Comparison of ENCODE assay signal across 8 mouse cellular contexts in genomic region chr2:165215103-165215951, GRCm38 (mm10). TPM values are rescaled to one million over a fixed set of nuclear protein-coding genes. Genes with fewer than 3 reads are reported as not detected.
DNase-seq lines count a peak whose midpoint lies in the region; ATAC-seq and TF ChIP-seq lines count a peak whose summit lies in the region.

No protein-coding gene starts in this region.

- no peak overlapping the region for H3K9ac ChIP-seq in liver, postnatal 0 days (replicated peaks)
- H3K9ac ChIP-seq in heart, embryonic 14.5 days (ENCODE audit: low read length): no peak overlapping the region

- no peak for ATAC-seq in liver, postnatal 0 days
- no peak for ATAC-seq in heart, embryonic 14.5 days (ENCODE audit: insufficient number of reproducible peaks, insufficient read depth, low FRiP score, low read depth)

- no peak overlapping the region for H3K4me3 ChIP-seq in liver, postnatal 0 days (ENCODE audit: low read depth, low read length)
- H3K4me3 ChIP-seq in heart, embryonic 14.5 days (ENCODE audit: control insufficient read depth in 1 of 2, insufficient read depth in 1 of 2, low read depth in 1 of 2, low read length in 2 of 2): peak overlapping the region; percentile 10; a peak in 3 of 4 replicates

- H3K27ac ChIP-seq in liver, postnatal 0 days (ENCODE audit: low read depth): no peak overlapping the region
- H3K27ac ChIP-seq in heart, embryonic 14.5 days (replicated peaks in 1 of 2; ENCODE audit: control insufficient read depth in 1 of 2, insufficient read depth in 1 of 2, low read depth in 2 of 2, low read length in 2 of 2): no peak overlapping the region

- no peaks in the 10 kb centered on the region for H3K4me1 ChIP-seq in liver, postnatal 0 days (ENCODE audit: insufficient read depth)
- H3K4me1 ChIP-seq in heart, embryonic 14.5 days (ENCODE audit: control insufficient read depth in 2 of 2, insufficient read depth in 2 of 2, low read length in 2 of 2): peaks cover 7 to 11% of the 10 kb centered on the region in 2 experiments; a peak in 3 of 4 replicates

- H3K4me2 ChIP-seq in liver, postnatal 0 days (ENCODE audit: low read depth, low read length): no peak overlapping the region
- peak overlapping the region; percentile 58 for H3K4me2 ChIP-seq in heart, embryonic 14.5 days (ENCODE audit: low read length)

- TF ChIP-seq CTCF in liver, postnatal 0 days (IDR thresholded peaks at IDR 0.05; ENCODE audit: low read depth): no peak

- peak; percentile 7 for DNase-seq in liver
- DNase-seq in liver, postnatal 0 days: no peak
- DNase-seq in cerebellum, adult 9-10 months: peak; percentile 77
- peak; percentile 57 for DNase-seq in lung, postnatal 10 days
- DNase-seq in layer of hippocampus, postnatal 36 days: no peak
- DNase-seq in spleen, postnatal 36 days (ENCODE audit: low spot score in 2 of 2): no peak
- DNase-seq in urinary bladder, postnatal 10 days (ENCODE audit: low spot score): no peak

- TF ChIP-seq EP300 in liver, postnatal 0 days (IDR thresholded peaks at IDR 0.05; ENCODE audit: low read depth): no peak

- peaks cover 58% of the 10 kb centered on the region for H3K27me3 ChIP-seq in liver, postnatal 0 days (ENCODE audit: insufficient read depth, low read length)
- H3K27me3 ChIP-seq in heart, embryonic 14.5 days (ENCODE audit: control insufficient read depth, insufficient read depth, low read length): peaks cover 86% of the 10 kb centered on the region

- H3K9me3 ChIP-seq in liver, postnatal 0 days (ENCODE audit: low read length): no peaks in the 10 kb centered on the region
- H3K9me3 ChIP-seq in heart, embryonic 14.5 days (ENCODE audit: control insufficient read depth, low read length): no peaks in the 10 kb centered on the region

- 6% methylated on average over 39 of the region's 39 CpGs for WGBS in liver, postnatal 0 days (ENCODE audit: insufficient replicate concordance)
- 3% methylated on average over 39 of the region's 39 CpGs for WGBS in heart, embryonic 14.5 days

- no peaks in the 10 kb centered on the region for H3K36me3 ChIP-seq in liver, postnatal 0 days (replicated peaks; ENCODE audit: insufficient read depth, low read length)
- H3K36me3 ChIP-seq in heart, embryonic 14.5 days (ENCODE audit: control insufficient read depth, insufficient read depth, low read length): no peaks in the 10 kb centered on the region

RNA-seq across cellular contexts. Expression of gene Cdh22, which starts 19.3 kb away (rescaled TPM):
- not detected in 2 replicates for polyA plus RNA-seq in liver, postnatal 0 days (2015; fragmentation: Nextera tagmentation; extraction: Ambion mirVana)
- 0.11 TPM in 1 of 2 replicates, not detected in the other for polyA plus RNA-seq in heart, embryonic 14.5 days (2014; fragmentation: Nextera tagmentation; extraction: Ambion mirVana)
- total RNA-seq in layer of hippocampus, postnatal 36 days (2021): 10 to 100 TPM; 12.9 to 13.1 TPM

Comparison
In these comparisons a context has a peak if more than half of its experiments do, and no peak if none do; other contexts are left out.
1. DNase-seq: peak in liver (single experiment), cerebellum, adult 9-10 months (single experiment) and lung, postnatal 10 days (single experiment); none in liver, postnatal 0 days (single experiment), layer of hippocampus, postnatal 36 days (0 of 2), spleen, postnatal 36 days (0 of 2) and urinary bladder, postnatal 10 days (single experiment).